Mouse (Mus musculus): ENCODE measurements at regions not wholly inside any gene's neighbourhood (a gene's known extent, or its start where the extent isn't known, plus 50 kb on each side); places are given as distances from the start of the nearest gene placed in this dataset.

DNA sequence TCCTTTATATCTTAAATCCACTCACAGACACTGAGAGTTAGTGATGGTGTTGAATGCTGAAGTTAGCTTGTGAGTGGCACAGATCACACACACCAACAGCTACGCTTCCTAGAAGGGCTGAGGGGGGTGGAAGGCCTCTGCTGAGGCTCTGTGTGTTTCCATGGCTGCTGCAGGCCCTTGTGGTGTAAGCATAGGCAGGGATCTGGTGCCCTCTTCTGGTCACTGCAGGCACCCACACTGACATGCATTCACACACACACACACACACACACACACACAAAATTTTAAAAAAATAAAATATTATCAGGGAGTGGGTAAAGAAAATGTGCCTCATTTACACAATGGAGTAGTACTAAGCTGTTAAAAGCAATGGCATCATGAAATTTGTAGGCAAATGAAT is 105.5 kb upstream of the 1700021F07Rik start:
- DNase-seq = no peak
- peaks cover 8% of the 10 kb centered on the region; the same call in 1 of the 2 replicates for H3K4me1 ChIP-seq (ENCODE audit: control insufficient read depth, insufficient read depth, low read length)
- TF ChIP-seq POLR2A (IDR thresholded peaks at IDR 0.05; ENCODE audit: low read depth, low read length) (no peak), CTCF (conservative IDR thresholded peaks at IDR 0.05; ENCODE audit: insufficient read depth, insufficient read length, low read depth, low read length) (peak; percentile 51)
- H3K36me3 ChIP-seq (ENCODE audit: control insufficient read depth, insufficient read depth, low read length) = no peaks in the 10 kb centered on the region
- no peak overlapping the region for H3K4me3 ChIP-seq (ENCODE audit: insufficient read depth, low read depth, low read length)
- no peak overlapping the region for H3K27ac ChIP-seq (ENCODE audit: insufficient read depth, low read depth, low read length)
- no peaks in the 10 kb centered on the region for H3K27me3 ChIP-seq (replicated peaks; ENCODE audit: control insufficient read depth, insufficient read depth, low read length)
- 100% methylated on average over 1 of the region's 1 CpGs for WGBS

DNA sequence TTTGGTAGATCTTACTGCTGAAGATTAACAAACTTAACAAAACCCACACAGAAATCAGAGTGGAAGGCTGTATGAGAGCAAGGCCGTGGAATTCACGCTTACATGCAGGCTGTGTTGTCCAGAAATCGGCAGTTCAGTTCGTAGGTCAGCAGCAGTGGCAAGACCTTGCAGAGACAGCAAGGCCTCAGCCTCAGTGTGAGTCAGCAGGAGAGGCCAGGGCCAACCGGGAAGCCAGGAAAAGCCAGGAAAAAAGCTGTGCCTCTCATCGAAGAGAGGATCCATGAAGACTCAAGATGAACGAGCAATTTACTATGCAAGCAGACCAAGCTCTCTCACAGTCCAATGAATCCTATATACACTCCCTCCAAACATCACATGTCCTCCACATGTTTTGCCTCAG is 103.4 kb upstream of the 1700021F07Rik start:
- Histone ChIP-seq H3K4me3 (ENCODE audit: insufficient read depth, low read depth, low read length) (no peak overlapping the region), H3K27ac (ENCODE audit: insufficient read depth, low read depth, low read length) (no peak overlapping the region), H3K27me3 (replicated peaks; ENCODE audit: control insufficient read depth, insufficient read depth, low read length) (no peaks in the 10 kb centered on the region), H3K36me3 (ENCODE audit: control insufficient read depth, insufficient read depth, low read length) (no peaks in the 10 kb centered on the region), H3K4me1 (ENCODE audit: control insufficient read depth, insufficient read depth, low read length) (peaks cover 7% of the 10 kb centered on the region; the same call in 1 of the 2 replicates)
- WGBS = 80% methylated on average over 7 of the region's 7 CpGs
- TF ChIP-seq CTCF (conservative IDR thresholded peaks at IDR 0.05; ENCODE audit: insufficient read depth, insufficient read length, low read depth, low read length) (no peak), POLR2A (IDR thresholded peaks at IDR 0.05; ENCODE audit: low read depth, low read length) (no peak)
- DNase-seq = no peak

DNA sequence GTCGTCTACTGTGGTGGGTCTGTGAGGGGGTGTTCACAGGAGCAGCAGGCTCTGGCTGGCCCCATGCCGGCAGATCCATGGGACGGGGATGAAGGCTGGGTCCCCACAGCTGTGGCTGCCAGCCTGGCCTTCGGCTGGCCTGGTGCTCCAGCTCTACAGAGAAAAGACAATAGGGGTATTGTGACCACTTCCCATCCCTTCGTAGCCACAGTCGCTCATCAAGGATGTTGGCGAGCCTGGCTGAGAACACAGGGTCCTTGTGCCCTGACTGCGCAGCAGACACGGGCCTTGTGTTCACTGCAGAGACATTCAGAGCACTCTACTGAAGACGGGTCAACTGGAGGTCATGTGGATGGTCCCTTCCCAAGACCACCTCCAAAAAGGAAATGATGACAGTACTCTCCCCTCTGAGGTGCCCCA is 102.4 kb upstream of the 1700021F07Rik start:
- Histone ChIP-seq H3K4me3 (ENCODE audit: insufficient read depth, low read depth, low read length) (no peak overlapping the region), H3K36me3 (ENCODE audit: control insufficient read depth, insufficient read depth, low read length) (no peaks in the 10 kb centered on the region), H3K27ac (ENCODE audit: insufficient read depth, low read depth, low read length) (no peak overlapping the region), H3K4me1 (ENCODE audit: control insufficient read depth, insufficient read depth, low read length) (no peaks in the 10 kb centered on the region), H3K27me3 (replicated peaks; ENCODE audit: control insufficient read depth, insufficient read depth, low read length) (no peaks in the 10 kb centered on the region)
- WGBS = 87% methylated on average over 10 of the region's 10 CpGs
- TF ChIP-seq CTCF (conservative IDR thresholded peaks at IDR 0.05; ENCODE audit: insufficient read depth, insufficient read length, low read depth, low read length) (no peak), POLR2A (IDR thresholded peaks at IDR 0.05; ENCODE audit: low read depth, low read length) (no peak)
- DNase-seq = no peak

DNA sequence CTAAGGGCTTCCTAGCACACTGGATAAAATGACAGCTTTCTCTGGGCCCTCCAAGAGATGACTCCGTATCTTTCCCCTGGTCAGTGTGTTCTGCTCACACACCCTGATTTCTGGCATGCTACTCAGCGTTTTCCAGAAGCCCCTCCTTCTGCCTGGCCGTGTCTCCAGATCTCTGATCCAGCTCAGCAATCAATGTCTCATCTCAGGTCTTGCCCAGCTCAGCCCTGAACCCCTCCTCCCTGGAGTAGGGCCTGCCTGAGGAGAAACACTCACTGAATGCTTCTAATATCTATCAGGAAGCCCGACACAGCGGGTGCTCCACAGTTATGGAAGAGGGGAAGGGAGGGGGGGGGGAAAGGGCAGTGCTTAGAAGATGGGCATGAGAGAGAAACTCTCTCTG is 101.9 kb upstream of the 1700021F07Rik start:
- no peak overlapping the region for H3K27ac ChIP-seq (ENCODE audit: insufficient read depth, low read depth, low read length)
- H3K4me3 ChIP-seq (ENCODE audit: insufficient read depth, low read depth, low read length) = no peak overlapping the region
- H3K27me3 ChIP-seq (replicated peaks; ENCODE audit: control insufficient read depth, insufficient read depth, low read length) = no peaks in the 10 kb centered on the region
- WGBS = 73% methylated on average over 5 of the region's 5 CpGs
- no peaks in the 10 kb centered on the region for H3K36me3 ChIP-seq (ENCODE audit: control insufficient read depth, insufficient read depth, low read length)
- no peak for DNase-seq
- TF ChIP-seq CTCF (conservative IDR thresholded peaks at IDR 0.05; ENCODE audit: insufficient read depth, insufficient read length, low read depth, low read length) (no peak), POLR2A (IDR thresholded peaks at IDR 0.05; ENCODE audit: low read depth, low read length) (no peak)
- no peaks in the 10 kb centered on the region for H3K4me1 ChIP-seq (ENCODE audit: control insufficient read depth, insufficient read depth, low read length)

DNA sequence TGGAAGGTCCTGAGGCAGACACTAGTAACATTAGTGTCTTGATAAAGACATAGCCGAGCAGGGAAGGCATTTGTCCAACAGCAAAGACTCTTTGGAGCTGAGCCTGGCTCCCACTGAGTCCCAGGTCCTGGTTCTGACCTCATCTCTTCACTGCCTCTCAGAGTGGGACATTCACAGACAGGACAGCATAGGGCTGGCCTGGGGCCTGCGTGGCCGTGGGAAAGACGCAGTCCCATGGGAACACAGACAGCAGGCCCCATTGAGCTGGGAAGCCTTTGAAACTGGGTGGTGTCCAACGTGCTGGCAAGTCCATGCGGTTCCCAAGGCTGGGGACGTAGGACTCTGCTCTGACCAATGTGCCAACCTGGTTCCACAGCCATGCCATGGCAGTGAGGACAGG is 97.5 kb upstream of the 1700021F07Rik start:
- no peaks in the 10 kb centered on the region for H3K36me3 ChIP-seq (ENCODE audit: control insufficient read depth, insufficient read depth, low read length)
- H3K4me3 ChIP-seq (ENCODE audit: insufficient read depth, low read depth, low read length) = no peak overlapping the region
- no peaks in the 10 kb centered on the region for H3K4me1 ChIP-seq (ENCODE audit: control insufficient read depth, insufficient read depth, low read length)
- 84% methylated on average over 7 of the region's 7 CpGs for WGBS
- no peak overlapping the region for H3K27ac ChIP-seq (ENCODE audit: insufficient read depth, low read depth, low read length)
- no peaks in the 10 kb centered on the region for H3K27me3 ChIP-seq (replicated peaks; ENCODE audit: control insufficient read depth, insufficient read depth, low read length)
- no peak for DNase-seq
- TF ChIP-seq POLR2A (IDR thresholded peaks at IDR 0.05; ENCODE audit: low read depth, low read length) = no peak
- no peak for TF ChIP-seq CTCF (conservative IDR thresholded peaks at IDR 0.05; ENCODE audit: insufficient read depth, insufficient read length, low read depth, low read length)

DNA sequence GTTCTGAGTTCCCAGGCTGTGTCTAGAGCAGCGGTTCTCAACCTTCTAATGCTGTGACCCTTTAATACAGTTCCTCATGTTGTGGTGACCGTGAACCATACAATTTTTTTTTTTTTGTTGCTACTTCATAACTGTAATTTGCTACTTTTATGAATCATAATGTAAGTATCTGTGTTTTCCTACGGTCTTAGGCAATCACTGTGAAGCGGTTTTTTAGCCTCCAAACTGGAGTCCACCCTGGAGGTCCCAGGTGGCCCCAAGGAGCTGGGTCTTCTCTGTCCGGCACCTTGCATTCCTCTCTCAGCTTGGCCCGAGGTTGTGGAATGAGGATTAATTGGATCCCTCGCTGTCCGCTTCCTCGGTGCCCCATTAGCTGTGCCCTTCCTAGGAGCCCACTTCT is 96.6 kb upstream of the 1700021F07Rik start:
- Histone ChIP-seq H3K4me1 (ENCODE audit: control insufficient read depth, insufficient read depth, low read length) (no peaks in the 10 kb centered on the region), H3K4me3 (ENCODE audit: insufficient read depth, low read depth, low read length) (no peak overlapping the region), H3K27me3 (replicated peaks; ENCODE audit: control insufficient read depth, insufficient read depth, low read length) (no peaks in the 10 kb centered on the region), H3K27ac (ENCODE audit: insufficient read depth, low read depth, low read length) (no peak overlapping the region), H3K36me3 (ENCODE audit: control insufficient read depth, insufficient read depth, low read length) (no peaks in the 10 kb centered on the region)
- 92% methylated on average over 9 of the region's 9 CpGs for WGBS
- DNase-seq = no peak
- no peak for TF ChIP-seq CTCF (conservative IDR thresholded peaks at IDR 0.05; ENCODE audit: insufficient read depth, insufficient read length, low read depth, low read length)

DNA sequence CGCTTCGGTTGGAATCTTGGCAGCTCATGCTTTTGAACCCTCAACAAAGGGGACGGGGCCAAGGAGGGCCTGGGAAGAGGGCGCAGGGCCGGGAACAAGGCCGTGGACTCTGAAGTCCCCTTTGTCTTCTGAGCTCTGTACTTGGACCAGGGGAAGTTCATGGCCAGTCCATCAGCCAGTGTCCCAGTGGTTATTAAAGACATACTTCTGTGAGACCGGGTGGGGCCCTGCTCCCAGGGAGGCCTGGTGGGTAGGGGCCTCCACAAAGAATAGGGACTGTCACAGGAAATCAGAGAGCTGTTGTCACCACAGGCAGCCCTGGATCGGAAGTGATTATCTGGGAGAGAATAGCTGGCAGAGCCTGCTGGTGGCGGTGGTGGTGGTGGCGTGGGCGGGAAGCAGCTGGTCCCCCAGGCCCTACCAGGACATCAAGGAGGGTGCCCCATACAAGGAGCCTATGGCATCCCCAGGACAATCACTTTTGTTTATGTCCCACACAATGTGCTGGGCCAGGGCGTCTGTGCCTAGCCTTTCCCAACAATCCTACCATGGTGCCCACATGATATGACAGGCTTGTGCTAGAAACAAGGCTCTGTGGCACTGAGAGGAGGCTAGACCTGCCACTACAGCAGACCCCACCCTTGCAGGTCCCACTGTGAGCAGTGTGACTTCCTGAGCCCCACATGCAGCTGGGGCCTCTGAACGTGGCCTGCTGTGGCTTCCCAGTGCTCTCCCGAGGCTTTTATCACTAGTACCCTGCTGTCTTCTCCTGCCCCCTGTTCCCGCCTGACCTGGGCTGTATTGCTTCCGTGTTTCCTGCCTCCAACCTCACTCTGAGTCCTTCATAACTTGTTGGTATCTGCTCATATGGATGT is 96.0 kb upstream of the 1700021F07Rik start:
- peak; percentile 9 for DNase-seq
- TF ChIP-seq CTCF (conservative IDR thresholded peaks at IDR 0.05; ENCODE audit: insufficient read depth, insufficient read length, low read depth, low read length) = no peak
- no peak for TF ChIP-seq POLR2A (IDR thresholded peaks at IDR 0.05; ENCODE audit: low read depth, low read length)
- no peaks in the 10 kb centered on the region for H3K36me3 ChIP-seq (ENCODE audit: control insufficient read depth, insufficient read depth, low read length)
- no peaks in the 10 kb centered on the region for H3K27me3 ChIP-seq (replicated peaks; ENCODE audit: control insufficient read depth, insufficient read depth, low read length)
- WGBS = 79% methylated on average over 16 of the region's 16 CpGs
- H3K4me1 ChIP-seq (ENCODE audit: control insufficient read depth, insufficient read depth, low read length) = no peaks in the 10 kb centered on the region
- H3K27ac ChIP-seq (ENCODE audit: insufficient read depth, low read depth, low read length) = no peak overlapping the region
- no peak overlapping the region for H3K4me3 ChIP-seq (ENCODE audit: insufficient read depth, low read depth, low read length)
